Mouse (Mus musculus): ENCODE measurements around the gene Acr.

Acr gene

GRCm38 (mm10) chr15:89568114-89568513, at the start of gene Acr:
Gene Acr, plus strand, starts transcription at chr15:89568326.
- no peak for DNase-seq

- DNase-seq: no peak
Observed at GRCm38 (mm10) chr15:89521951-89522350, 46.2 kb upstream of the Acr start.

GRCm38 (mm10) chr15:89522566-89523282, 45.4 kb upstream of the Acr start:
- DNase-seq: no peak

GRCm38 (mm10) chr15:89523283-89523832, 44.8 kb upstream of the Acr start:
- no peak for DNase-seq

GRCm38 (mm10) chr15:89524001-89524571, 44.0 kb upstream of the Acr start:
- no peak for DNase-seq

- no peak for DNase-seq
Observed at GRCm38 (mm10) chr15:89524611-89525415, 43.3 kb upstream of the Acr start.

- DNase-seq: no peak
Observed at GRCm38 (mm10) chr15:89525464-89525863, 42.7 kb upstream of the Acr start.

- no peak for DNase-seq
Observed at GRCm38 (mm10) chr15:89525896-89526295, 42.2 kb upstream of the Acr start.

GRCm38 (mm10) chr15:89526776-89527325, 41.3 kb upstream of the Acr start:
- DNase-seq: no peak

GRCm38 (mm10) chr15:89527466-89527865, 40.7 kb upstream of the Acr start:
- DNase-seq: no peak

GRCm38 (mm10) chr15:89528201-89528850, 39.8 kb upstream of the Acr start:
- DNase-seq: no peak

GRCm38 (mm10) chr15:89528923-89529322, 39.2 kb upstream of the Acr start:
- no peak for DNase-seq

GRCm38 (mm10) chr15:89530336-89530735, 37.8 kb upstream of the Acr start:
- peak; percentile 53 for DNase-seq

- DNase-seq: no peak
Observed at GRCm38 (mm10) chr15:89531399-89531798, 36.7 kb upstream of the Acr start.

- DNase-seq: no peak
Observed at GRCm38 (mm10) chr15:89532026-89532923, 35.9 kb upstream of the Acr start.

GRCm38 (mm10) chr15:89532924-89533842, 34.9 kb upstream of the Acr start:
- no peak for DNase-seq

- DNase-seq: no peak
Observed at GRCm38 (mm10) chr15:89533843-89534207, 34.3 kb upstream of the Acr start.

GRCm38 (mm10) chr15:89544171-89544570, 24.0 kb upstream of the Acr start:
- DNase-seq: no peak

GRCm38 (mm10) chr15:89547321-89547720, 20.8 kb upstream of the Acr start:
- no peak for DNase-seq

- DNase-seq: no peak
Observed at GRCm38 (mm10) chr15:89547824-89548601, 20.1 kb upstream of the Acr start.
